Mouse (Mus musculus) T-helper 2 cell (primary cell): ENCODE results near the gene Dgkz.

Experiments
- in situ Hi-C: fragments of 300-600 bp; cut with MboI, MseI; formaldehyde crosslinking; loops from one replicate; pipeline ENCODE4 v1.15.1; 2025; ENCODE audit warnings: high pct_unique_total_duplicates

The Dgkz gene

DNA sequence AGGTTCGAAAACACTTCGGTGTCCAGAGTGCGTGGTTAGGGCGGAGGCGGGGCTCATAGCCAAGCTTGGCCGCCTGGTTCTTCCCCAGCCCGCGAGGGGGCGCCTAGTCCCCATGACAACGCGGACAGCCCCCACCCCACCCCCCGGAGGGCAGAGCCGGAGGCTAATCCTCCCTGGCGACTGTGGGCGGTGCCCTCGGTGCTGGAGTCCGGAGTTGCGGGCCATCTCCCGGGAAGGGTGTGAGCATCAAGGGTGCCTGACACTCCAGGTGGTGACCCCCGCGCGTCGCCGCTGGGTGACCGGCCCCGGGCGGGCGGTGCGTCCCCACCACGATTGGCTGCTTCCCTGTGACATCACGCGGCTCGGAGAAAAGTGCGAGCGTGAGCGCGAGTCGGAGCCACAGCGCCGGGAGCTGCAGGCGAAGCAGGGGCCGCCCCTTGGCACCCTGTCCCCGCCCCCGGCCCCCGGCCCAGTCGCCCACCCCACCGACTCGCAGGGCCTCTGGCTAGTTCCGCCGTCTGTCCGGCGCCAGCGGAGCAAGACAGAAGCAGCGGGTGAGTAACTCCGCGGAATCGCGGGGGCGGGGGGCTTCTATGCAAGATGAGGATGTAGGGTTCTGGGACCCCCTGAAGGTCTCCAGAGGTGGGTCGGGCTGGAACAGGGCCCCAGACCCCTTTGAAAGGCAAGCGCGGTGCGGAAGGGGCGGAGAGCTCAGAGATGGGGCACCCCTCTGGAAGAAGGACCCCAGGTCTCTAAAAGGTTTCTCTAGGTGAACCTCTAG, 53.7 kb downstream of the Dgkz start:
- in situ Hi-C loops = no loop called here

DNA sequence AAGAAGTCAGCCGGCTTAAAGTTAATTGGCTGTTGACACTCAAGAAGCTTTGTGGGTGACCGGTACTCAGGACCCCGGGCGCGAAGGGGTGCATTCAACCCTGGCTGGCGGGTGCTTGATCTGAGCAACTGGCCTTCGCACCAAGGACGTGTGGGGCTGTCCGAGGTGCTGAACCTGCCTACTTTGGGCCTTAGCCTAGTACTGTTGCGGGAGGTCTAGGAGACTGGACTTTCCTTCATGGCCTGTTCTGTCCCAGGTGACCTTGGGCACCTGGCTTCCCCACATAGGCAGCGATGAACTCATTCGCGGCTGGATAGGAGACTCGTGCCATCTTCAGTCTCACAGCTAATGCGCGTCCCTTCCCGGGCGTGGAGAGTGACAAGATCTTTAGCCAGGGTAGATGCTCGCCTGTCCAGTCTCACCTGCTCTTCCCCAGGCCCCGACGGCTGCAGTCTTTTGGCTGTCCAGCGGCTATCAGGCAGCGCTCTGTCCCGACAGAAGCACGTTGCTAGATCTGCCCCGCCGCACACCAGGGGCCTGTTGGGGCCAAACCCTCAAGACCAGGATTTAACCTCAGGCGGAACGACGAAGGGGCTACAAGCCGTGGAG, 54.4 kb downstream of the Dgkz start:
- in situ Hi-C loops = no loop called here

DNA sequence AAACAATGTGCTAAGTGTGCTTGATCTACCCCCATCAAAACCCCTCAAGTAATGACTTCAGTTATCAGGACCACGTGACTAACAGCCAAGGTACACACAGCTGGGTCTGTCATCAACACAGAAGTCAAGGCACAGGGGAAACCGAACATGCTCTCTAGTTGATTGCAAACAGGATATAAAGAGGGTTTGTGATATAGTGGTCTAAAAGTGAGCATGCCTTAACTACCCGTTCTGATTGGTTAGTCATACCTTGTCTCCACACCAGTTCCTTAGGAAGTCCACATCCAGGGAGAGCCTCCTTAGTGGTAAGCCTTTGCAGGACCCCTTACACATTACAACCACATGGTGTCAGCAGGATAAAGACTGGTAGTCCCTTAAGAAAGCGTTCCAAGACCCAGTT, 55.5 kb downstream of the Dgkz start:
- in situ Hi-C loops = no loop called here

DNA sequence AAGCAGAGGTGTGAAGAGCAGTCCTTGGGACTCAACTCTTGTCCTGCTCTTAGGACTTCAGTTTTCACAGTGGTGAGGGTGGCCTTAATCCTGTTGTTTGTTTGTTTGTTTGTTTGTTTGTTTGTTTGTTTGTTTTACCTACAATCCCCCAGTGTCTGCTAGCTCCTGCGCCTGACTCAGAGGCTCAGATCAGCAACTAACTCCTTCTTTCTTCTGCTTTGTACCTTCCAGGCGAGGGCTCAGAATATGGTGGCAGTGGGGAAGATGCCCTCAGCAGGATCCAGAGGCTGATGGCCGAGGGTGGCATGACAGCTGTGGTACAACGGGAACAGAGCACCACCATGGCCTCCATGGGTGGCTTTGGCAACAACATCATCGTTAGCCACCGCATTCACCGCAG, 58.6 kb downstream of the Dgkz start:
- in situ Hi-C loops = loop anchor here (5.0 kb wide), 1 partner anchor 140 kb away; no protein-coding TSS in a partner anchor

DNA sequence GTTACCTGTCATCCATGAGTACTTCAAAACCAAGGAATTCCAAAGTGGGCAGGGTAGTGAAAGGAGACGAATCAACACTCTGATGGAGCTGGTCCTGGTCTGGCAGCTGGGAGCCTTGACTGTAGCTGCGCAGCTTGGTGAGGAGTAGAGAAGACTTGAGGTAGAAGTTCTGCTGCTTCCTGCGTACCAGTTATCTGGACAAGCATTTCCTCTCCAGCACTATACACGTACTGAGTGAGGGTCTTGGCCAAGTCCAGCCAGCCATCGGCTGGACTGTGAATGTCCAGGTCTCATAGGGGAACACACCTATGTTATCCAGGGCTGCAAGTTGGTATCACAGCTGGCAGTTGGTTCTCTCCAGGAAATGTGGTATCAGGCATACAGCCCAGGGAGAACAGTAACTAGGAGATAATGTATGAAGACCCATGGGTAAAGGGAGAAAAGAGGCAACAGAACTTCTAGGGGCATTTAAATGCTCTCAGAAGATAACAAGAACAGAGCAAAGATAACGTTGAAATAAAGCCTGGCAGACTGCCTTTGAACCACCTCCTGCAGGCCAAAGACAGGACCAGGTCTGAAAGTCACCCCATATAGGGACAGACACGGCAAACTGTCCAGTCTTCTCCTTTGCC, 59.2 kb downstream of the Dgkz start:
- in situ Hi-C loops = loop anchor here (5.0 kb wide), 1 partner anchor 139 kb away; no protein-coding TSS in a partner anchor

DNA sequence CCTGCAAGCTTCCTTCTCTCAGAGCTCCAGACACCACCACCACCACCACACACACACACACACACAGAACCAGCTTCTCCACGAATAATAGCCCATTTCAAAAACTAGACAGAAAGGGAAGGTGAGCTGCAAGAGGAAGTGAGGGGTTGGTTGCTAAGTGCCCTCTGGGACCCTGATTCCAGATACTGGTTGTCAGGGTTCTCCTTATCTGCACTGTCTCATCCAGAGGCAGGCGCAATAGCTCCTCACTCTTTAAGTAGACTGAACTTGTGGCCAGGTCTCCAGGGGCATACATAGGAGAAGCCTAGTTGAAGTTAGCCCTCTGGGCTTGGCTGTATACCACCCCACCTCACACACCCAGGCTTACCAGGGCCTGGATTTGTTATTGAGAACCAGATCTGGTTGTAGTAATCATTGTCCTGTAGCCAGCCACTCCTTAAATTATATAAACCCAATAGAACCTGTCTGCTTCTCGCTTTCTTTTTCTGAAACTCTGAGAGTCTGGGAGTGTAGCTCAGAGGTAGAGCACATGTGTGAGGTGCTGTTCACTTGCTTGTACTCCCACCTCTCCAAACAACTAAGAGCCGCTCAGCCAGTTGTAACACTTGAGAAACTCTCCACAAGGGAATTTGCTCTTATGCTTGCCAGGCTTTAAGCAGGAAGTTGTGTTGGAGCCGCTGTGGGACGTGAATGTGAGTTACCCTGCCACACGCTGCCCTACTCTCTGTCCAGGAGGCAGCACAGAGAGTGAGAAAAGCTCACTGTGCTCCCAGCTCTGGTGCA, 62.1 kb downstream of the Dgkz start:
- in situ Hi-C loops = no loop called here

DNA sequence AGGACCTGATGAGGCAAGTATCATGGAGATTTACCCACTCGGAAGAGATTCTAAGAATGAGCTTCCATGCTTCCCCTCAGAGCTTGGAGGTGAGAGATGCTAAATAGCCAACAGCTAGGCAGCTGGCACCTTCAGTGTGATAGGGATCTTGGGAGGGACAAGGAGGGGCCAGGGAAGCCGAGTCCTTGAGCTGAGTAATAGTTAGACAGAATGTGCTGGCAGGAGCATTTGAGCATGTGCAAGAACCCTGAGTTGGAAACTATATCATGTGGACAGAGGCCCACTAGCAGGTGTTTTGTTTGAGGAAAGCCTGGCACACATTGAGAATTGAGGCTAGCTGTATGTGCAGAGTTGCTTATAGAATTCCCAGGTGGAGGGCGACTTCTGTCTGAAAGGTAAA, 63.0 kb downstream of the Dgkz start:
- in situ Hi-C loops = no loop called here

DNA sequence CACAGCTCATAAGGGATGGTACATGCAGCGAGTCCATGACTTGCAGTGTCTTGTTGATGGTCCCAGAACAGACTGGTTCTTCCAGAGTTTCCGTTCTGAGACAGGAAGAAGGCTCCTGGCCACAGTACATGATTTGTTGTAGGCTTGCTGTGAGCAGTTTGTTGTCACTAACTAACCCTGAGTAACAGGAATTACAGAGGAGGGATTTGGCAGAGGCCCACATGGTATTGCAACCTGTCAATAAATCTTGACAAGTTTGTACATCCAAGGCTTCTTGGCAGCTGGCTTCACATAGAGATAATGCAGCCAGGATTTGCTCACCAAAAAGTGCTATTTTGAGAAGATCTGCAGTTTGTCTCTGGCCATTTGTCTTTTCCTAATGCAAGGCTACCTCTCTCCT, 69.5 kb downstream of the Dgkz start:
- in situ Hi-C loops = no loop called here

DNA sequence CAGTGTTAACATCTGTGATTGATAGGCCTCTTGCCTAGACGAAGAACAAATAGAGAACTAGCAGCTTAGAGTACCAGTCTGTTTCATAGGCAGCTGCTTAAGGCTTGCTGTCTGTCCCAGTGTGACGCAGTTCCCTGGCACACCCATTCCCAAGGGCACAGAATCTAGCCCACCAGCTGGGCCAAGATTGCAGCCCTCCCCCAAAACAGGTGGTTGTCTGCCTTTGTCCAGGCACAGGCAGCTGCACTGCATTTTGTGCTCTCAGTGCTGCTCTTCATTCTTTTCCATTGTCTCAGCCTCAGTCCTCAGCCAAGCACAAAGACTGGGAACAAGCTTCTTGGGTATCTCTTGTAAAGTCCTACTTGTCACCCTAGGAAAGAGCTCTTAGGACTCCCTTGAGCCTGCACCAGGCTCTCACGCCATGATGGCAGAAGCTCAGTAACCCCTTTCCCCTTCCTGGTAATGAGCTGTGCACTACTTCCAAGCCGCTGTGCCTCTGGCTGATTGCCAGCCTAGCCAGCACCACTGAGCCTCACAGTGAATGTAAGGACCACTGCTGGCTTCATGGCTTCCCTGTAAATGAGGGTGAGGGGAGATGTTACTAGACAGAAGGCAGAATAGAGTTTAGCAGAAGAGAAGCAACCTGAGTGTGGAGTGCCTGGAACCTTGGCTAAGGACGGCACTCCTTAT, 70.9 kb downstream of the Dgkz start:
- in situ Hi-C loops = no loop called here

DNA sequence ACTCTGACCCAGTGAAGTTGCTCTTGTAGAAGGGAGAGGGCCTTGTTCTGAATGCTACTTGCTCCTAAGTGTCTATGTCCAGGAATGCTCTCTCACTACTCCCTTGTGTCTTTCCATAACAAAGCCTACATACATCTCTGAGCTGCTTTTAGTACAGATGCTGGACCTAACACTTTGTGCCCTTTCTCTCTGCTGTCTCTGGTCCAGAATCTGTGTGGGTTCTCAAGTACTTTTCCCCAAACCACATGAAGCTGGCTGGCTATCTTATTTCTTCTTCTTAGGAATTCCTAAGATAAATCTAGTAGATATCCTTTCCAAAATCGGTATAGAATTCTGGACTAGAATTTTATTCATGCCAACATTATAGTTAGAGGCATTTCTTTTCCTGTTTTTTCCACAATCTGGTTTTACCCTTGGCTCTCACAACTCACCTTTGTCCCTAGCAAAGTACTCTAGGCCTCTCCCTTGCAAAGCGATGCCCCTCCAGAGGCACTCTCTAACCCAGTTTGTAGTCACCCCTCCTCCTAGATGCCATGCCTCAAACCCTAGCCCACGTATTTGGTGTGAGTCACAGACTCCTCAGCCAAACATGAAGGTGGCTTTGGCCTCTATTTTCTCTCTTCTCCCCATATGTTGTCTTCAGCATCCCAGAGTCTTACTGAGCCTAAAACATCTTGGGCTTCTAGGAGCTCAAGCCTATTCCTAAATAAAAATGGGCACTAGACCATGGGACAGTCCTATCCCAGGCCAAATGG, 72.3 kb downstream of the Dgkz start:
- in situ Hi-C loops = no loop called here

DNA sequence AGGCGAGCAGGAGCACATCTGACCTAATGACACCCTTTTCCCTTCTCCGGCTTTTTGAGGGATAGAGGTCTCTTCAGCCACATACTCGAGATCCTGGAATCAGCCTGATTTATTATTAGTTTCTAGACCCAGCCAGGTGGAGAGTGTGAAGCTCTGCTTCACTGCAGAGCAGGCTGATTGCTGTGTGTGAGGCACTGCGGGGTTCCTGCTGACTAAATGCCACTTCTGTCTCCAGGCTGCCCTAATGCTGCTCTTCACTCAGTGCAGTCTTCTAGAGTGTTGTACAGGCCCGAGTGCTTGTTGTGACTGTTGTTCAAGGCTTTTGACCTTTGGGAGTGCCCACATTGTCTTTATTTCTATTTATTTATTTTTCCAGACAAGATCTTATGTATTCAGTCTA, 73.3 kb downstream of the Dgkz start:
- in situ Hi-C loops = no loop called here

DNA sequence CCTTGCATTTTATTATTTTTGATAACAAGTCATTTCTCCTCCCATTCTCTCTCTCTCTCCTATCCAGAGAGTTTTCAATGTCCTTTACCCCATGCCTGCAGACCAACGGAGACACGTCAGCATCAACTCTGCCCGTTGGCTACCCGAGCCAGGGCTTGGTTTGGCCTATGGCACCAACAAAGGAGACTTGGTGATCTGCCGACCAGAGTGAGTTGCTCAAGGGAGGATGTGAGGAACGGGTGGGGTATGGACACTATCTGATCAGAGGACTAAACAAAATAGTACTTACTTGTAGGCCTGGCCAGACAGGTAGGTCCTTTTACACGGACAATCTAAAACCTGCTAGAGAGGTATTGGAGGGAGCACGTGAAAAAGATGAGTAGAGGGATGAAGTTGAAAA, 75.2 kb downstream of the Dgkz start:
- in situ Hi-C loops = no loop called here

DNA sequence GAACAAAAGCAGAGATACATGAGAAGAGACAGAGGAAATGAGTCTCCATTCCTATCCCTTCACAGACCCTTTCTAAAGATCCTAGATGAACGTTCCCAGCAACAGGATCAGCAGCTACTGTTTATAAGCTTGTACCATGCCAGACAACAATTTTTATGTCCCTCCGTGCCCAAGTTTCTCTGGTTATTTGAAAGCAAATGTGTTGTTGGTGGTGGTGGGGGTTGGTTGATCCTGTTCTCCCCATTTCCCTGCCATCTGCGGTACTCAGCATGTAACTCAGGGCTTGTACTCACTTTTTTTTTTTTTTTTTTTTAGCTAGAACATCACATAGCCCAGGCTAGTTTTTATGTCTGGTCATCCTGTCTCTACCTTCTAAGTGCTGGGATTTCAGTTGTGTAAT, 76.5 kb downstream of the Dgkz start:
- in situ Hi-C loops = no loop called here

DNA sequence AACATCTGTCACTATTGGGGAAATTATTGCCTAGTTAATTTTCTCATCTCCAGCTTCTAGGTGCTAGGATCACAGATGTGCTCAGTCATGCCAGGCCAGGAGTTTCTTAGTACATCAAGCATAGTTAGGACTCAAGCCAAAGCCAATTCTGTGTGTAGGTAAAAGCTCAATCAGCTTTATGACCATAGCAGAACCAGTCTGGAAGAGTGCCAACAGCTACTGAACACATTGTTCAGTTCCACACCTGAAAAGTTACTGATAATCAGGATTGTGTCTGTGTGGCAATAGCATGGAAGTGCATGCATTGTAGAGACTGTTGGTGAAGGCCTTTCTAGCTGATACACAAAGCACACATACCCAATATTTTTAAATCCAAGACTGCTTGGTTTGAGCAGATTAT, 77.7 kb downstream of the Dgkz start:
- in situ Hi-C loops = no loop called here

DNA sequence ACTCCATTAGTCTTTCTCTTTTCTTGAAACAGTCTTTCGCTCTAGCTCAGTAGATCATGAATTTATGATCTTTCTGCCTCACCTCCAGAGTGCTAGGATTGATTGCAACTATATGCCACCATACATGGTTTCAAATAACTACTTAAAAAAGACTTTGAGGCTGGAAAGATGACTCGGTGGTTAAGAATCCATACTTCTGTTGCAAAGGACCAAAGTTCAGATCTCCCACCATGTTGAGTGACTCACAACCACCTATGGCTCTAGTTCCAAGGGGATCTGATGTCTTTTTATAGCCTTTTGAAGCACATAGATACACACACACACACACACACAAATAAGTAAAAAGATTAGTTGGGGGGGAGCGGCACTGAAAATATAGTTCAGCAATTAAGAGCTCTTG, 80.3 kb downstream of the Dgkz start:
- in situ Hi-C loops = no loop called here

DNA sequence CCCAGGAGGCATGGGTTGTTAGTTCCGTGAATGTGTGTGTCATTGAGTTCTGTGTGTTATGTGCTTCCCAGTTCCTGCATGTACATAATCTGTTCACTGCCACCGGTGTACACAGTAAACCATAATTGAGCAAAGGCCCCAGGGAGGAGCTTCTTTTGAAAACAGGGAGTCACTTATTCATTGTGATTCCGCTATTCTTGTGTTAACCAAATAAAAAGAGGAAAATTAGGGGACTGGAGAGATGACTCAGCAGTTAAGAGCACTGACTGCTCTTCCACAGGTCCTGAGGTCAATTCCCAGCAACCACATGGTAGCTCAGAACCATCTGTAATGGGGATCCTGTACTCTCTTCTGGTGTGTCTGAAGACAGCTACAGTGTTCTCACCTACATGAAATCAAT, 80.9 kb downstream of the Dgkz start:
- in situ Hi-C loops = no loop called here

DNA sequence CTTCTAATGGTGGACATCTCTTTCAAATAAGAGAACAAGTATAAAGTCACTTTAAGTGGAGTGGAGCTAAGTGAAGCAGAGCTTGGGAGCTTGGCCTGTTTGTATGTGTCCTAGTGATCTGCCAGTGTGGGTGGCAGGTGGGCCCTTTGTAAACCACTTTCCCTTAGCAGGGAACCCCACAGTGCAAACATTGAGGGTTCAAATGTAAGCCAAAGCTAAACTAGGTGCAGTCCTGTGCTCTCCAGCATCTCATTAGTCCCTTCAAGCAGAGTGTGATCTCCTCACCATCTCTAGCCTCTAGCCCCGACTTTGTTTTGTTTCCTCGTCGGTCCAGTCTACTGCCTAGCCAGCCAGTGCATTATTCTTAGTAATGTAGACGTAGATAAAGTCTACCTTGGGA, 91.0 kb downstream of the Dgkz start:
- in situ Hi-C loops = no loop called here

DNA sequence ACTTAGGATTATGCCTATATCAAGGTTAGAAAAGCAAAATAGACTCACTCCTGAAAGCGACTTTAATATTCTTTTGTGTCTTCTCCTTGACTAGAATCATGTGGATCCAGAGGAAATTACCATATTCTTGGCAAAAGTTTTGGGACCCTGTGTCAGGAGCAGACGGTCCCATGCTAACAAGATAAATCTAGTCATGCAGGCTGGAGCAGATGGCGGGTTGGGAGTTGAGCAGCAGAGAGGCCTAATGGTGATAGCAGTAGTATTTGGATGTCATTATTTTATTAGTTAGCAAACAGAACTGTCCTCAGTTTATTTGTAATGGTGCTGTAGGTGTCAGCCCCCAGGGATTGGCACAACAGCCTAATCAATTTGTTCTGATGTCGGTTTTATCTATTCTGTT, 91.7 kb downstream of the Dgkz start:
- in situ Hi-C loops = no loop called here
